Mouse (Mus musculus) retina, postnatal 1 day (tissue): ENCODE measurements around the gene Gzf1.

ENCODE experiments used
- DNase-seq: peaks from one replicate; pipeline ENCODE4 v3.0.0-alpha.2; 2012

Gene Gzf1

DNA sequence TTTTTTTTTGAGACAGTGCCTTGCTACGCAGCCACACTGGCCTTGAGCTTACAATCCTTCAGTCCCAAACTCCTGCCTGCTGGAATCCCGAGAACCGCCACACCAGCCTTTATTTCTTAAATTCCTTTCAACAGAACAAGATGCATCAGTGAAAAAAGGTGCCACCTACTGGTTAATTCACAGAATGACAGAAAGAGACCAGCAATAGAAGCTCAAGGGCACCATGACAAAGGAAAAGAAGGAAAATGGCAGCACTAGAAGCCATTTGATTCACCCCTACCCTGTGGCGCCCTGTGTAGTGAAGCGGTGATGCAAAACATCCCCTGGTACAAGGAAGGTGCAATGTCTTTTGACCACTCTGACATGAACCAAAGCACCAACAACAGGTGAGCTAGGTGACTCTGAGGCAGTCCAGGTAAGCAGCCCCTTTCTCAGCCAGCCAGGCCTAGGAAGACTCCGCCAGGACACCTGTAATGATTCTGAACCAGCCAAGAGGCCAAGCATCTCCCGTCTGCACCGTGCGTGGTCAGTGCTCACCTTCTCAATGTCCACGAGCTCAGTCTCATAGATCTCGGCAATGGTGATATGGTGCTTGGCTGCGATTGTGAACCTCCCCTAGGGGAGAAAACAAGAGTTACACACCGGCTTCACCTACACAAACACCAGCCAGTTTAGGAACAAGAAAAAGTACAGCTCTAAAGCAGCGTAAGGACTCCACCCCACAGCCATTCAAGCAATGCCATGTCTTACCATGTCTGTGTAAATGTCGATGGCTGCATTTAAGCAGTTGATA is 25.8 kb downstream of the Gzf1 start:
- DNase-seq: peak; percentile 71

DNA sequence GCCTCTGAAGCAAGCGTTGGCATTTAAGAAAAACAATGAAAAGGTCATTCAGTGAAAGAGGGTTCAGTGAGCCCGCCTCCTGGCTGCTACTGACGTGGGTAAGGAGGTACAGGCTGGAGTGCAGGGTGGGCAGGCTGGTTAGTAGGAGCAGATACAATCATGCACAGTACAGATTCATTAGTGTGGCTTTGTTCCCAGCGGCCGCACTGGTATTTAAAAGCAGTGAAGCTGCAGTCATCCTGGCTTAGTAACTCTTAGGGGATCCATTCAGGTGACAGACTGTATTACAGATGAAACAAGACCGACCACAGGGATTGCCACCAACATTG is 26.3 kb downstream of the Gzf1 start:
- DNase-seq: no peak

DNA sequence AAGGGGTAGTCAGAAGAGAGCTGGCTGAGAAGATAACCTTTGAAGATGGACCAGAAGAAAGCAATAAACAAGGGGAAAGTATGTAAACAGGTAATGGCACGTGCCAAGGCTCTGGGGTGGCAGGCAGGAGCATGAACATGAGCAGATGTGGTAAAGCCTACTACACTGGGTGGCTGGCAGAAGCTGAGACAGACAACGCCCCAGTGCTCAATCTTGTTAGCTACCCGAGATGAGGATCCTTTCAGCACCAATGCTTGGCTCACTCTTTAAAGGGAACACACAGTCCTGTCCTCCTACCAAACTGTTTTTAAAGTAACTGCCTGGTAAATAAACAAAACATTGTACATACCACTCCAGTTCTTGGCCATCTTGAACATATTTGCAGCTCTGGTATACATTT is 31.5 kb downstream of the Gzf1 start:
- DNase-seq: no peak

DNA sequence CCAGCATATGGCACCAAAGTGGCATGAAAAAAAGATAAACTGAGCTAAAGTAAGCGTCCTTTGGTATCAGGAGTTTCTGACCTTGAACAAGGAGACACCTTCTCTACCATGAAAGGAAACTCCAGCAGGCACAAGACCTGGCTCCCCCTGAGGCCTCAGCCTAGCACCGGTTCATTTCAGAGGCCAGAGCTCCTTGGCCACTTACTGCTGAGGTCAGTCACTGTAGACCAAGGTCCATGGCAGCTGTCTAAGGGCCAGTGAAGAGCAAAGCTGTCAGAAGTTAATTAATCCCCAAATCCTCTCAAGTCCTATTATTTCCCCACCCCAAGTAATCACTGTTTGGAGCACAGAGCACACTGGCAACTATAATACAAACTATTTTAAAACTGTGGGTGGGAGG is 36.2 kb downstream of the Gzf1 start:
- DNase-seq: peak; percentile 55

DNA sequence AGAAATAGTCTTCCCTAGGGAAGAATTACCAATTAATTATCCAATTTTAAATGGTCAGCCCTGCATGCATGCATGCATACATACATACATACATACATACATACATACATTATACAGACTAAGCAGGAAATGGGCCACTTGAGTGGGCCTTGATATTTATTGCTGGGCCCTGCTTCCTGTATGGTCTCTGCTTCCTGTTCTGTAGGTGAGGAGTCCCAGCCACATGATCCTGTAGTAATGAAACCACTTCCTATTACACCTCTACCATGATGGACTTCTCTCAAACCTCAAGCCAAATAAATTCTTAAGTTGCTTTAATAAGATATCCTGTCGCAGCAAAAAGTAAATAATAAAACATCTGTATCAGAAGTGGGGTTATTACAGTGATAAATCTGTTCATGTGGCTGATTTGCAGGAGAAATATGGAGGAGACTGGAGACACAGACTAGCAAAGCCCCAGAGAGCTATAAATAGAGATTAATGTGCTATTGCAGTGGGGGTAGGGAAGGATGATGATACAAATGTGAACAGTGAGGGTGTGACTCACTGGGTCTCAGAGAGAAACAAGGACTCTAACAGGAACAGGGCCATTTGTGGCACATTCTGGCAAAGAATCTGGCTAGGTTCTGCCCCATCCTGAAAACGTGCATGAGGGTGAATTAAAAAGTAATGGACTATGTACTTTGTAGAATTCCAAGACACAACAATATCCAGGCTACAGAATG is 38.6 kb downstream of the Gzf1 start:
- DNase-seq: no peak

DNA sequence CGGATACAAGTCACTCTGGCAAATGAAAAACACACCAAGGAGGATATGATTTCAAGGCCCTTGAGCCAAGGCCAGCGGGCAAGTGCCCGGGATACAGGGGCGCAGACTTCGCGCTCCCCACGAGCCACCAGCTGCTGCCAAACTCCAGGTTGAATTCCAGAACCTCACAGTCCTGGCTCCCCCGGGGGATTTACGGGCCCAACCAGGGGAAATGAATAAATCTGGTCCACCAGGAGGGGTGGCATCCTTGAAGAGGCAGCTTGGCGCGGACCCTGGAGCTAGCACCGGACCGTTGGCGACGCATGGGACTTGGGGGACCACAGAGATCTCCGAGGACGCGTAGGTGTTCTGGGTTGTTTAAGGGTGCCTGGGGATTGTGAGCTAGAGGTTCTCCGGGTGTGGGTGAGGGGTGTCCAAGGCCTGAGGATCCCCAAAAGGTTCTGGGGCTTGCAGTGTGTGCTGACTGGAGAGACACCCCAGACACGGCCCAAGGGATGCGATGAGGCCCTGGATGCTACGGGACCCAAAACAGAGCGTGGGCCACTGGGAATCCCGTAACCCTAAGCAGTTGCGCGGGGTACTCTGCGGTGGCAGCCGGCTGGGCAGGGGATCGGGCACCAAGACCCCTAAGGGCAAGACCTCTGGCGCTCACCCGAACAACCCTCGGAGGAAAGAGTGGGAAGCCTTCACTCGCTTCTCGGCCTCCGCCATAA is 50.9 kb downstream of the Gzf1 start:
- peak; percentile 49 for DNase-seq

DNA sequence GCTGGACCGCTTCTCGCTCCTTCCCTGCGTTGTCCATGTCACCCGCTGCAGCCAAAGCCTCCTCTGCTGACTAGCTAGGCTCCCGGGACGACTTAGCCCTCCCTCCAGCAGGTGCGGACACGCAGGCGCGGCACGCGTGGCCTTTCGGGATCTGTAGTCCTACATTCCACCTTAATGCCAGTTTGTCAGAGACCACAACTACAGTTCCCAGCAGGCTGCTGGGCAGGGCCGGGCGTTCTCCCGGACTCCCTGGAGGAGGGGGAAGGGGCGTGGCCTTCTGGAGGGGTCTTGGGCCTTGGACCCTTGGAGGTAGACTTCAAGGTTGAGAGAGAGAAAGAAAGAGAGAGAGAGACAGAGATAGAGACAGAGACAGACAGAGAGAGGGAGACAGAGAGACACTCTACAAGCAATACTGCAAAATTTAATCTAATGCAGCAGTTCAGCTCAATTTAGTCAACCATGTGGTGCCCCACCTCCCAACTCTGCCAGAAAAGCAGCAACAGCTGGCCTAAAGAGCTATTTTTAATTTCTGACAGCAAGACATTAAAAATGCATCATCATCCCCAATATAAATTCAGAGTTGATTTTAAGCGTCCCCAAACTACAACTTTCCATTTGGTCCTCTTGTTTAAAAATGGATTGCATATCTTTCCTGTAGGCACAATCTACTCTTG is 51.6 kb downstream of the Gzf1 start, which contains the start of gene Napb:
Gene Napb, minus strand, starts transcription at position 141 of the 674 bp plus-strand sequence.
- DNase-seq: peak; percentile 96
